Mouse (Mus musculus): Measurements from ENCODE around the gene E030018B13Rik. TPM values are rescaled to one million over a fixed set of nuclear protein-coding genes. Genes with fewer than 3 reads are reported as not detected.

Gene E030018B13Rik
- polyA plus RNA-seq, 1 experiment from 2014 or later, result 0.25 TPM

DNA sequence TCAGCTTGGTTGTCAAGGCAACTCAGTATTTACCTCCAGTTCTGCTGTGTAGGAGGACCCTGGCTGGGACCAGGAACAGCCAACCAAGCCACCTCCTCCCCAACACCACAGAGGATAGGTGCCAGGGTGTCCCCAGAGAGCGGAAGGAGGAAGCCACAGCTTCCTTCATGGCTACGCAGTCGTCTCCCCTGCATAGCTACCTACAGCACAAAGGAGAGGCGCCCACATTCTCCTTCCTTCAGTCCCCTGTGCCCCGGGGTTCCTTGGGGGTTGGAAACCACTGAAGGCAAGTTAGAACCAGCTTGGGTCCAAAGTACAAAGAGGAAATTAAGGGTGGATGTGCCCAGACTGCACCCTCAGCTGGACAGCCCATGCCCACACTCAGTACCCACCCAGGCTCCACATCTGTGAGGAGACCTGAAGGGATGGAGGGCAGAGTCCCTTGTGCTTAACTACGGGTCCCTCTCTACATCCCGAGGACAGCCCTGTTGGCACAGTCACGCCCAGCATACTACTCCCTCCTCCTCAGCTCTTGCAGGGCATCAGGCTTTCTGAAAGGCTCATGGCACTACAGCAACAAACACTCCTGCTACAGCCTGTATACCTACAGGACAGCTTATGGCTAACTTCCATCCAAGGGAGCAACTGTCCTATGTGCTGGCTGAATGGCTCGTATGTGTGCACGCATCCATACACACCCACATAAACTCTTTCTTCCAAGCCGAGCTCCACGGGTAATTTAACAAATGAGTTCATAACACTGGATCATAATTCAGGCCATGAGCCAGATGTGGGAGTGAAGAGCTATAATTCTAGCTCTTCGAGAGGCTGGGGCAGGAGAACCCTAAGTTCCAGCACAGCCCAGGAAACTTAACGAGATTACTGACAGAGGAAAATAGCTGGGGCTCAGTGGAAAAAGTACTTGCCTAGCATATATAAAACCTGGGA is 9.0 kb downstream of the E030018B13Rik start:
- Histone ChIP-seq H3K27me3 (ENCODE audit: control insufficient read depth, insufficient read depth, low read length) (no peaks in the 10 kb centered on the region), H3K4me2 (replicated peaks; ENCODE audit: low read depth, low read length) (no peak overlapping the region), H3K27ac (ENCODE audit: low read length) (peak overlapping the region; percentile 34; the same call in 1 of the 2 replicates), H3K9me3 (ENCODE audit: control insufficient read depth, low read depth, low read length) (no peaks in the 10 kb centered on the region), H3K4me1 (ENCODE audit: control insufficient read depth, insufficient read depth, low read length) (peaks cover 26% of the 10 kb centered on the region), H3K4me3 (ENCODE audit: low read depth, low read length) (no peak overlapping the region), H3K36me3 (ENCODE audit: control insufficient read depth, insufficient read depth, low read length) (no peaks in the 10 kb centered on the region), H3K9ac (replicated peaks; ENCODE audit: low read depth, low read length) (no peak overlapping the region)
- ATAC-seq (ENCODE audit: insufficient number of reproducible peaks, insufficient read depth, low FRiP score, low read depth), result peak; percentile 66; the same call in 1 of the 2 replicates
- 55% methylated on average over 14 of the region's 14 CpGs for WGBS

DNA sequence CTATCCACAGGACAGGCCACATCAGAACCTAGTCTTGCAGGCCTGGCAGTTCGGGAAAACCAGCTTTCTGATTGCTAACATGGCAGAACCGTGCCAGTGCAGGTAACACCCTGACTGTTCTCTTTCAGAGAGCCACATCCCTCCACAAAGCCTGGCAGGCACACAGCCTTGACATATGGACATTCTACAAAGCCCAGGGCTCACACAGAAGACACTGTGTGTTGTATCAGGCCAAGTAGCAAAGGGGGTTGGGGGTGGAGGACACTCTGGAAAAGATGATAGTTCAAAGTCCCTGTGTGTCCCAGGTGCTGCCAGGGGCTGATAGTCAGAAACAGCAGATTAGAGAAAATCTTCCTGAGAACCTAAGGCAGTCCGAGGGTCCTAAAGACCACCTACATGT is 9.8 kb downstream of the E030018B13Rik start:
- no peaks in the 10 kb centered on the region for H3K36me3 ChIP-seq (ENCODE audit: control insufficient read depth, insufficient read depth, low read length)
- no peak overlapping the region for H3K27ac ChIP-seq (ENCODE audit: low read length)

DNA sequence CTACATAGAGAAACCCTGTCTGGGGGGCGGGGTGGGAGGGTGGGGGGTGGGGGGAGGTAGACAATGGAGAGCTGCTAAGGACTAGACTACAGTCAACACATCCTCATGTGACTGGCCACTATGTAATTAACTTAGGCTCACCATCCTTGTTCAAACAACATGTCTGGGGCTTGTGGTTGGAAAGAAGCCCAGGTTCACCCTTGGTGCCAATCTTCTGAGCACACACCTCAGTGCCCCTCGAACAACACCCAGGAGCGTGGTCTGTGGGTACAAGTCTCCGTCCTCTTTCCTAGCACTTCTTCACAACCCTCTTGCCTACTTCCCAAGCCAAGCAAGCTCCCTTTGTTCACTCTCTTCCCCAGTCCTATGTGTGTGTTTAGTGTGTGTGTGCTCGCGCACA is 10.5 kb downstream of the E030018B13Rik start:
- Histone ChIP-seq H3K4me2 (replicated peaks; ENCODE audit: low read depth, low read length) (no peak overlapping the region), H3K4me3 (ENCODE audit: low read depth, low read length) (no peak overlapping the region), H3K4me1 (ENCODE audit: control insufficient read depth, insufficient read depth, low read length) (peaks cover 26% of the 10 kb centered on the region), H3K27ac (ENCODE audit: low read length) (no peak overlapping the region), H3K36me3 (ENCODE audit: control insufficient read depth, insufficient read depth, low read length) (no peaks in the 10 kb centered on the region), H3K27me3 (ENCODE audit: control insufficient read depth, insufficient read depth, low read length) (no peaks in the 10 kb centered on the region), H3K9ac (replicated peaks; ENCODE audit: low read depth, low read length) (no peak overlapping the region), H3K9me3 (ENCODE audit: control insufficient read depth, low read depth, low read length) (no peaks in the 10 kb centered on the region)
- 97% methylated on average over 6 of the region's 6 CpGs for WGBS
- ATAC-seq (ENCODE audit: insufficient number of reproducible peaks, insufficient read depth, low FRiP score, low read depth), result no peak

More for the DNA sequence above, 9.8 kb downstream of the E030018B13Rik start:
- H3K27me3 ChIP-seq (ENCODE audit: control insufficient read depth, insufficient read depth, low read length), result no peaks in the 10 kb centered on the region
- no peak overlapping the region for H3K9ac ChIP-seq (replicated peaks; ENCODE audit: low read depth, low read length)
- H3K4me1 ChIP-seq (ENCODE audit: control insufficient read depth, insufficient read depth, low read length), result peaks cover 26% of the 10 kb centered on the region
- no peaks in the 10 kb centered on the region for H3K9me3 ChIP-seq (ENCODE audit: control insufficient read depth, low read depth, low read length)
- no peak overlapping the region for H3K4me3 ChIP-seq (ENCODE audit: low read depth, low read length)
- ATAC-seq (ENCODE audit: insufficient number of reproducible peaks, insufficient read depth, low FRiP score, low read depth), result no peak
- no peak overlapping the region for H3K4me2 ChIP-seq (replicated peaks; ENCODE audit: low read depth, low read length)
- WGBS, result 80% methylated on average over 3 of the region's 3 CpGs

DNA sequence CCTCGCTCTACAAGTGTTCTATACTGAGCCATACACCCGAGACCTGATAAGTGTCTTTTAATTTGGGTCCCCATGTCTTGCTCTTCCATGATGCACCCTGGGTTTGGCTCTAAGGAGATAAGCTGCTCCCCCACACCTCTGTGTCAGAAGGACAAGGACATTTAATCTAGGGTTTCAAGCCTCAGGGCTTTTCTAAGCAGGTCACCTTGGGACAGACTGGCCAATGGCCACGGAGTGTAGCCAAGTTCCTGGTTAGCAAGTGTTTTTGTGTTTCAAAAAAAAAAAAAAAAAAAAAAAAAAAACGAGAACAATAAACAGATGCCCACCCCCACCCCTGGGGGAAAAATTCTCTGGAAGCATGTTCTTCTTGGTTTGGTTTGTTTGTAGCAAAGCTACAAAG is 12.4 kb downstream of the E030018B13Rik start:
- no peak overlapping the region for H3K4me2 ChIP-seq (replicated peaks; ENCODE audit: low read depth, low read length)
- WGBS, result 89% methylated on average over 3 of the region's 4 CpGs
- H3K27ac ChIP-seq (ENCODE audit: low read length), result no peak overlapping the region
- no peaks in the 10 kb centered on the region for H3K36me3 ChIP-seq (ENCODE audit: control insufficient read depth, insufficient read depth, low read length)
- no peak overlapping the region for H3K9ac ChIP-seq (replicated peaks; ENCODE audit: low read depth, low read length)
- no peaks in the 10 kb centered on the region for H3K9me3 ChIP-seq (ENCODE audit: control insufficient read depth, low read depth, low read length)
- H3K27me3 ChIP-seq (ENCODE audit: control insufficient read depth, insufficient read depth, low read length), result no peaks in the 10 kb centered on the region
- ATAC-seq (ENCODE audit: insufficient number of reproducible peaks, insufficient read depth, low FRiP score, low read depth), result no peak
- H3K4me1 ChIP-seq (ENCODE audit: control insufficient read depth, insufficient read depth, low read length), result peaks cover 21% of the 10 kb centered on the region
- H3K4me3 ChIP-seq (ENCODE audit: low read depth, low read length), result no peak overlapping the region

DNA sequence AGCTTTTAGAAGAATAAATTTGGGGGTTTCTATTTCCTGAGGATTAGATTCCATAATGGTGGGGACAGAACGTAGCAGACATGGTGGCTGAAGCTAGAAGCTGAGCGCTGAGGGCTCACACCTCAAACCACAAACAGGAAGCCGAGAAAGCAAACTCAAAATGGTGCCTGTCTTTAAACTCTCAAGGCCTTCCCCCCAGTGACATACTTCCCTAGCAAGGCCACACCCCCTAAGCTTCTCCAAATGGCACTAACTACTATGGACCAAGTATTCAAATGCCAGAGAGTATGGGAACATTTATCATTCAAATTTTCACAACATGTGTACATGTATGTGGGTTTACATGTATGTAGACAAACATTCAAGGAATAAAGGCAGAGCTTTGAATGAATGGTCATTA is 13.5 kb downstream of the E030018B13Rik start:
- H3K27me3 ChIP-seq (ENCODE audit: control insufficient read depth, insufficient read depth, low read length), result no peaks in the 10 kb centered on the region
- no peak overlapping the region for H3K9ac ChIP-seq (replicated peaks; ENCODE audit: low read depth, low read length)
- H3K4me3 ChIP-seq (ENCODE audit: low read depth, low read length), result no peak overlapping the region
- H3K4me2 ChIP-seq (replicated peaks; ENCODE audit: low read depth, low read length), result no peak overlapping the region
- ATAC-seq (ENCODE audit: insufficient number of reproducible peaks, insufficient read depth, low FRiP score, low read depth), result no peak
- H3K36me3 ChIP-seq (ENCODE audit: control insufficient read depth, insufficient read depth, low read length), result no peaks in the 10 kb centered on the region
- H3K4me1 ChIP-seq (ENCODE audit: control insufficient read depth, insufficient read depth, low read length), result peaks cover 11% of the 10 kb centered on the region
- 90% methylated on average over 3 of the region's 3 CpGs for WGBS
- H3K27ac ChIP-seq (ENCODE audit: low read length), result no peak overlapping the region
- H3K9me3 ChIP-seq (ENCODE audit: control insufficient read depth, low read depth, low read length), result no peaks in the 10 kb centered on the region

DNA sequence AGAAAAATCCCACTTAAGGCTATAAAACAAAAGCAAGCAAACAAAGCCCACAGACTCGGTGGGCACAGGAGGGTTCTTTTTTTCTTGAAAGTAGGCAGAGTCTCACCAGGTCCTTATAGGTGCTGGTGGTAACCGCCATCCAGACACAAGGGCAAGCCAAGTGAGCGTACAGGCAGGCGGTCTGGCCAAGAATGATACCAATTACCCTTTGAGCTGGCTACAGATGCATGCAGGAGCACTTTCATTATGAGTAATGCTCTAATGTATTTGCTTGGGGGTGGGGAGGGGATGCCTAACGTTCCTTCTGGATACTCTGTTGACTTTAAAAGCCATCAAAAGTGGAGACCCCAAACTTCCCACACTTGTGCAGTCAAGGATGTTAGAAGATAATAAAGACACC is 14.1 kb downstream of the E030018B13Rik start:
- Histone ChIP-seq H3K9ac (replicated peaks; ENCODE audit: low read depth, low read length) (no peak overlapping the region), H3K36me3 (ENCODE audit: control insufficient read depth, insufficient read depth, low read length) (no peaks in the 10 kb centered on the region), H3K4me1 (ENCODE audit: control insufficient read depth, insufficient read depth, low read length) (peaks cover 11% of the 10 kb centered on the region), H3K4me3 (ENCODE audit: low read depth, low read length) (no peak overlapping the region), H3K4me2 (replicated peaks; ENCODE audit: low read depth, low read length) (no peak overlapping the region), H3K27ac (ENCODE audit: low read length) (no peak overlapping the region), H3K27me3 (ENCODE audit: control insufficient read depth, insufficient read depth, low read length) (no peaks in the 10 kb centered on the region), H3K9me3 (ENCODE audit: control insufficient read depth, low read depth, low read length) (no peaks in the 10 kb centered on the region)
- WGBS, result 78% methylated on average over 5 of the region's 5 CpGs
- ATAC-seq (ENCODE audit: insufficient number of reproducible peaks, insufficient read depth, low FRiP score, low read depth), result no peak

DNA sequence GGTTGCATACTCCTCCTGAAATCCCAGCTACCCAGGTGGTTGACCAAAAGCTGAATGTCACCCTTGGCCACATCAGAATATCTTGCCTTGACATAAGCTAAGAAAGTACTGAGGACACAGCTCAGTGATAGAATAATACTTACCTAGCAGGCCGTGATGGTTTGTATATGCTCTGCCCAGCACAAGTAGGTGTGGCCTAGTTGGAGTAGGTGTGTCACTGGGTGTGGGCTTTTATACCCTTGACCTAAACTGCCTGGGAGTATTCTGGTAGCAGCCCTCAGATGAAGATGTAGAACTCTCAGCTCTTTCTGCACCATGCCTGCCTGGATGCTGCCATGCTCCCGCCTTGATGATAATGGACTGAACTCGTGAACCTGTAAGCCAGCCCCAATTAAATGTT is 15.8 kb downstream of the E030018B13Rik start:
- no peaks in the 10 kb centered on the region for H3K9me3 ChIP-seq (ENCODE audit: control insufficient read depth, low read depth, low read length)
- H3K9ac ChIP-seq (replicated peaks; ENCODE audit: low read depth, low read length), result no peak overlapping the region
- no peak overlapping the region for H3K27ac ChIP-seq (ENCODE audit: low read length)
- H3K36me3 ChIP-seq (ENCODE audit: control insufficient read depth, insufficient read depth, low read length), result no peaks in the 10 kb centered on the region
- no peaks in the 10 kb centered on the region for H3K27me3 ChIP-seq (ENCODE audit: control insufficient read depth, insufficient read depth, low read length)
- WGBS, result 86% methylated on average over 3 of the region's 3 CpGs
- no peak overlapping the region for H3K4me2 ChIP-seq (replicated peaks; ENCODE audit: low read depth, low read length)
- no peak for ATAC-seq (ENCODE audit: insufficient number of reproducible peaks, insufficient read depth, low FRiP score, low read depth)
- no peak overlapping the region for H3K4me3 ChIP-seq (ENCODE audit: low read depth, low read length)
- peaks cover 9% of the 10 kb centered on the region for H3K4me1 ChIP-seq (ENCODE audit: control insufficient read depth, insufficient read depth, low read length)

DNA sequence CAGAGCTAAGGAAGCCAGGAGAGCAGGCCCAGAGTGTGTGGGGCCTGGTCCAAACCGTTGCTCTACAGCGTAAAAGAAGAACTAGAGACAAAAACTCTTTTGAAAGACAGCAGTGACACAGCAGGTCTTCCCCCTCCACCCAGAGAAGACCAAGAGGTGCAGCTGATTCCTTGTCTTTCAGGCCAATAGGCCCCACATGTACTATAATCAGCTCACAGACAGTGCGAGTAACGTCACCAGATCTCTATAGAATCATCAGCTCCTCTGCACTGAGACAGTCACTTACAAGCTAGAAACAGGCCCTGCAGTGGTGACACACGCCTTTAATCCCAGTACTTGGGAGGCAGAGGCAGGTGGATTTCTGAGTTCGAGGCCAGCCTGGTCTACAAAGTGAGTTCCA is 17.2 kb downstream of the E030018B13Rik start:
- 85% methylated on average over 6 of the region's 6 CpGs for WGBS
- Histone ChIP-seq H3K4me1 (ENCODE audit: control insufficient read depth, insufficient read depth, low read length) (peaks cover 9% of the 10 kb centered on the region), H3K9me3 (ENCODE audit: control insufficient read depth, low read depth, low read length) (no peaks in the 10 kb centered on the region), H3K9ac (replicated peaks; ENCODE audit: low read depth, low read length) (no peak overlapping the region), H3K27ac (ENCODE audit: low read length) (no peak overlapping the region), H3K36me3 (ENCODE audit: control insufficient read depth, insufficient read depth, low read length) (no peaks in the 10 kb centered on the region), H3K27me3 (ENCODE audit: control insufficient read depth, insufficient read depth, low read length) (no peaks in the 10 kb centered on the region), H3K4me3 (ENCODE audit: low read depth, low read length) (no peak overlapping the region), H3K4me2 (replicated peaks; ENCODE audit: low read depth, low read length) (no peak overlapping the region)
- no peak for ATAC-seq (ENCODE audit: insufficient number of reproducible peaks, insufficient read depth, low FRiP score, low read depth)

Data from stomach, embryonic 14.5 days (tissue).